Mouse (Mus musculus) megakaryocyte-erythroid progenitor cell, adult 5-6 weeks (primary cell): Measurements from ENCODE around the gene S100a2. TPM values are rescaled to one million over a fixed set of nuclear protein-coding genes. Genes with fewer than 3 reads are reported as not detected.

Experiments
- ATAC-seq: replicated peaks from 2 replicates; pipeline ENCODE4 v1.8.0; 2016; ENCODE audit warnings: mild to moderate bottlenecking, inconsistent platforms; ENCODE audit not compliant: severe bottlenecking, poor library complexity, low FRiP score, low TSS enrichment
- total RNA-seq, 2 experiments: library from RNA; stranded (forward) in 1 of 2; stranded (reverse) in 1 of 2; fragments of 200-1000, 215-1000 nt in 1 of 2; fragments of >200 nt in 1 of 2; fragmentation: Nextera tagmentation in 1 of 2; gene quantifications; 2 replicates each; pipeline ENCODE4 v1.2.3; 2014 to 2017

S100a2 gene
- total RNA-seq, 2 experiments from 2014 or later: not detected

- no peak for ATAC-seq
Measured at GRCm38 (mm10) chr3:90594466-90594865, 4.4 kb downstream of the S100a2 start.

DNA sequence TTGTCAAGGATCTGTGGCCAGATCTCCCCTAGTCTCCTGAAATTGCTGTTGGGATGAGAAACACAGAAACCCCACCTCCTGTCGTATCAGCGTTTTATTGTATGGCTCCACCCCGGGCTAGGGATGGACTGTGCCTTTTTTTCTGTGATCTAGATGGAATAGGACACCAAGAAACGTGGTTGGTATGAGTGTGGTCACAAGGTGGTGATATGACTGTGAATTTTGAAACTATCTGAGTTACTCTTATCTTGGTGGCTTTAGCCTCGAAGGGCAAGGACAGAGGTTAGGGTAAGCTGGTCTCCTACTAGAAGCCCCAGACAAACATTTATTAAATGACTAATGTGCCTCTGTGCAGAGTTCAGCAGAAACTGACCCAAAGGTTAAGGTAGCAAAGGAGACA is 5.5 kb downstream of the S100a2 start:
- no peak for ATAC-seq

- ATAC-seq: no peak
Measured at GRCm38 (mm10) chr3:90596810-90597209, 6.8 kb downstream of the S100a2 start.

- ATAC-seq: no peak
Measured at GRCm38 (mm10) chr3:90597736-90598135, 7.7 kb downstream of the S100a2 start.

GRCm38 (mm10) chr3:90598212-90598611 is 8.2 kb downstream of the S100a2 start:
- ATAC-seq: no peak

DNA sequence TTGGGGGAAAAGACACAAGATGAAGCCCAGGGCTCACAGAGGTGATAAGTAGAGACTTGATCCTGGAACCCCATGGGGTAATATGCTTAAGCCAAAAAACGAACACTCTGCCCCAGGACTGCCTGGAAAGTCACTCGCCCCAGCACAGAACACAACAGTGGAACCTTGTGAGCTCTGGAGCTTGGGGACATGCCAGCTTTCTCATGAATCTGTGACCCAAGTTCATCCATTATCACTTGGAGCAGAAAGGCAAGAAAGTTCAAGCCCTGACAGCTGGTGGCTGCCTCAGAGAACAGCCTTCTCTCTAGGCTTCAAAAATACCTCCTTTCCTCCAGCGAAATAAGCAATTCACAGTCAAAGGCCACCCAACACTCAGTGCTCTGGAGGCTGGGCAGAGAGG is 9.4 kb downstream of the S100a2 start:
- ATAC-seq: no peak

GRCm38 (mm10) chr3:90600036-90600435 is 10.0 kb downstream of the S100a2 start:
- ATAC-seq: no peak

DNA sequence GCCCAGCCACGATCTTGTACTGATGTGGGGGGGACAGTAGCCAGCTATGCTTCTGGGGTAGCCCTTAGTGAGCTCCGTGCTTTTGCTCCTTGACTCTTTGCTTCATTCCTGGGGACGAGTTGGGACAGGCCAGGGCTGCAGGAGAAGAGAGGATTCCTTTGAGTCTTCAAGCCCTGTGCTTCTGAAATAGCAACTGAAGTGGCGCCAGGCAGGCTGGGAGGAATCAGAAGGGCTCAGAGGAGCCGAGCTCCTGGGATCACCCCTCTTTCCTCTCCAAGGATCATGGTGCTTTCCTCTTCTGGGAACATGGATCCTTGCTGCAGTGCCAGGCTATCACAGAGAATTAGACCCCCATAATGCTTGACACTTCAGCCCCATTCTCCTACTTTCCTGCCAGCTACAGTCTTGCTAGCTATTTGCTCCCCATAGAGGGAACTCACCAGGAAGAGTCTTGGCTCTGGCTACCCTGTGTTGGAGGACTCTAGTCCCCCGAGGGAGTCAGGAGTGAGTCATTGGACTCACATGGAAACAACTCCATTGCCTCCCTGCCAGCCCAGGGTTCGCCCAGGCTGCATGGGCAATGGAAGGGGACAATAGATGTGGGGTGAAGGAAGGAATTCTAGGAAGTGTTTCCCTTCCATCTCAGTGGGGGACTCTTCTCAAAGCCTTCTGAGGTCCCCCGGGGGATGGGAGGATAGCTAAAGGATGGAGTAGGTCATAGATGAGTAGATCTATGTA is 10.6 kb downstream of the S100a2 start:
- no peak for ATAC-seq

DNA sequence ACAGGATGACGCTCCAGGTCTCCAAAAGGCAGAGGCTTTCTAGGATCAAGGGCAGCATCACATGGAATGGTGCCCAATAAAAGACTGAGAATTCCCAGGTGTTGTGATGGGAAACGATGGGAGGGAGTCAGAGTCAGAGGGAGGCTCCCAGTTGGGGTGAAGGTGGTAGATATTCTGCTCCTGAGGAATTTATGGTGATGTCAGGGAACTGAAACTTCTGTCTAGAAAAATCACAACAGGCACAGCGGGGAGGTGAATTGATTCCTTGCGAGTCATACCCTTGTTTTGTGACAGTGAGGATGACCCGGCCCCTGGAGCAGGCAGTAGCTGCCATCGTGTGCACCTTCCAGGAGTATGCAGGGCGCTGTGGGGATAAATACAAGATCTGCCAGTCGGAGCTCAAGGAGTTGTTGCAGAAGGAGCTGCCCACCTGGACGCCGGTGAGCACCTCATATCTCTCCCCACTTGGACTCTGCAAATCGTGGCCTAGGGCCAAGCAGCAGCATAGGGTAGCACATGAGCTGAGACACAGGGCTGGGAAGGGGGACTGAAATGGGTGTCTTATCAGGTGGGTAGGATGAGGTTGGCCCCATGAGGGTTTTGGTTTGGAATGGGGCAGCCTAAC is 11.6 kb downstream of the S100a2 start, which contains the start of gene Gm42674:
Gm42674 (plus strand) TSS at position 419 of the 625 bp plus-strand sequence.
- ATAC-seq: no peak

DNA sequence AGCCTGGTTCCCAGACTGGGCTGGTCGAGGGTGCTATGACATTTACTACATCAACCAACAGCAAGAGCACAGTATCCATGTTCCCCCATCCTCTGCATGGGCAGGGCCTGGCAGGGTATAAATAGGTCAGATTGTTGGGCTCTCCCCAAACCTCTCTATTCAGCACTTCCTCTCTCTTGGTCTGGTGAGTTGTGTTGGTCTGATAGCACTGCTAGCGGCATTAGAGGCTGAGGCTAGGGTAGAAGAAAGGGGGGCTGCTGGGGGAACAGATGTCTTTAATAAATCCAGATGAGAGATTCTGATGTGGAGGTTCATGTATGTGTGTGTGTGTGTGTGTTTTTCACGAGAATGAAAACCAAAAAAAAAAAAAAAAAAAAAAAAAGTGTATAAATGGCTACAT is 13.6 kb downstream of the S100a2 start, which contains the start of gene S100a4:
S100a4 (plus strand) TSS at position 149 of the 400 bp plus-strand sequence.
- ATAC-seq: peak; percentile 64

DNA sequence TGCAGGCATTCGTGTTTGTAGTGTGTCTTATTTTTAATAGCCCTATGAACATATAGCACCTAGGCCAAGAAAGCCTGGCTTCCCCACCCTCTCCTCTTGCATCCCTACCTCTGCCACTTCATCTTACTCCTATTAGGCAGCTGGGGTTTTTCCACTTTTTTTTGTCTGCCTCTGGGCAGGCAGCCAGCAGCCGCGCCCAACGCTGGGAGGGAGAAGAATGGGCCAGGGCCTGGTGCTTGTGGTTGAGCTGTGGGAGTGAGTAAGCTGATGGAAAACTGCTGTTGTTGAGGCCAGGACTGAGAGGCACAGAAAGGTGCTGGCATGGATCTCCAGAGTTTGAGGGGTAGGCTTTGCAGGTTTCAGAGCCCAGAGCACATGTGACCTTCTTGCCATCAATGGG is 14.4 kb downstream of the S100a2 start:
- ATAC-seq: peak; percentile 73

DNA sequence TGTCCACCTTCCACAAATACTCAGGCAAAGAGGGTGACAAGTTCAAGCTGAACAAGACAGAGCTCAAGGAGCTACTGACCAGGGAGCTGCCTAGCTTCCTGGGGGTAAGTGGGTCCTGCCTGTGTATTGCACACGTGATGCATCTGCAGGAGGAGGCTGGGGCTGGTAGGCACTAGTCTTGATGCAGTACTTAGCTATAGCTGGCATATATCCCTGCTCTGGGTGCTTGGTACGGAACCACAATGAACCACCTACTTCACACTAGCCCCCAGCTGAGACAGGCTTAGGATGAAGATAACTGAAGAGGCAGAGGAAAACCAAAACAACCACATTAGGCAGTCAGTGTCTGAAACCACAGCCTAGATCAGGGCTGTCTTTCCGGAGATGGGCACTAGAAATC is 15.0 kb downstream of the S100a2 start:
- 0 out of 2 replicates have a peak, but pooled peaks have one; percentile 14 for ATAC-seq

DNA sequence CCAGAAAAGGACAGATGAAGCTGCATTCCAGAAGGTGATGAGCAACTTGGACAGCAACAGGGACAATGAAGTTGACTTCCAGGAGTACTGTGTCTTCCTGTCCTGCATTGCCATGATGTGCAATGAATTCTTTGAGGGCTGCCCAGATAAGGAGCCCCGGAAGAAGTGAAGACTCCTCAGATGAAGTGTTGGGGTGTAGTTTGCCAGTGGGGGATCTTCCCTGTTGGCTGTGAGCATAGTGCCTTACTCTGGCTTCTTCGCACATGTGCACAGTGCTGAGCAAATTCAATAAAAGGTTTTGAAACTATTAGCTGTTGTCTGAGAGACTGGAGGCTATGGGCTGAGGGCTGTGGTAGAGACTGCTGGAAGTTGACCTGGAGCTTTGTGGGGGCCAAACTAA is 15.7 kb downstream of the S100a2 start:
- ATAC-seq: no peak

DNA sequence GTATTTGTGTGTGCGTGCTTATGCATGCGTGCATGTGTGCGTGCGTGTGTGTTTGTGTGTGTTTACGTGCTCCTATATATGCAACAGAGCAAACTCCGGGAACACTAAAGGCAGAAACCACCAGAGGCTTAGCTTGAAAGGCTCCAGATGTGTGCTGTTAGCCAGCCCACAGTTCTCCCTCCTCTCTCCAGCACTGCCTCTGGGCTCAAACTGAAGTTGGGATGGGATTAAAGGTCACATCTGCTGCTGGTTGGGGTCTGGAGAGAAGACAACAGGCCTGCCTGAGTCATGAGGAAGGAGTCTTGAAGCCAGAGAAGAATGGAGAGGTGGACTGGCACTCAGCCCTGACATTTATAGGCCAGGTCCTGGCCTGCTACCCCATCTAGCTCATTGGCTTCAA is 16.1 kb downstream of the S100a2 start:
- no peak for ATAC-seq

DNA sequence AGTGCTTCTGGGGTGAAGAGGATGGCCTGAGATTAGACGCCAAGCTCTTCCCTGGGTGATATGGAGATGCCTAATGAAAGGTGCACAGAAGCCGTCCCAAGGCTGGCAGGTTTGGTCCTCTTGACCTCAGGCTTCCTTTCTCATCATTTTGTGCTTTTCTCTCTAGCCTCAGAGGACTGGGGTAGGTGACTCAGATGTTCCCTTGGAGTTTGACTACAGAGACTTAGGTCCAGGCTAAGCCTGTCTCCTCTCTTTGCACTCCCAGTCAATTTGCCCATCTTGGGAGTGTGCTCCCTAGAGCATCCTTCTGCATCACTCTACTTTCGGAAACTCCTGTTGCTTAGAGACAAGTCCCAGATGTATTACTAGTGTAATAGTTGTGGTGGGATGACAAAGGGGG is 17.3 kb downstream of the S100a2 start:
- no peak for ATAC-seq

DNA sequence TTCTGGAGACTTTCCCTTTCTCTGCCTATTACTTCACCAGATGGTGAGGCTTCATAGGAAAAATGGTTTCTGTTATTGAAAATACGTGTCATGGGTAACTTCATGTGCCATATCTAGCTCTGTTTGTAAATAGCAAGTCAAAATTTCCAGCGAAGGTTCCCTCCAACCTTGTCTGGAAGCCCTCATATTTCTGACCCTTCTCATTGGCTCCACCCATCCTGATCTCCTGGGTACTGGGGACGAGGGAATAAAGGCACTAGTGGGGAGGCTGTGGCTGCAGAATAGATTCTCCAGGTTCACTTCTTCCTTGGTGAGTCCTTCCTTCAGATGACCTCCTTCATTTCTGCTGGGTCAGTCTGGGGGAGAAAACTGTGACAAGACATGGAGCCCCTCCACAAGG is 18.2 kb downstream of the S100a2 start, which contains the start of gene S100a5:
S100a5 (plus strand) TSS at position 301 of the 400 bp plus-strand sequence.
- ATAC-seq: no peak

GRCm38 (mm10) chr3:90609102-90609501 is 19.1 kb downstream of the S100a2 start:
- ATAC-seq: no peak

DNA sequence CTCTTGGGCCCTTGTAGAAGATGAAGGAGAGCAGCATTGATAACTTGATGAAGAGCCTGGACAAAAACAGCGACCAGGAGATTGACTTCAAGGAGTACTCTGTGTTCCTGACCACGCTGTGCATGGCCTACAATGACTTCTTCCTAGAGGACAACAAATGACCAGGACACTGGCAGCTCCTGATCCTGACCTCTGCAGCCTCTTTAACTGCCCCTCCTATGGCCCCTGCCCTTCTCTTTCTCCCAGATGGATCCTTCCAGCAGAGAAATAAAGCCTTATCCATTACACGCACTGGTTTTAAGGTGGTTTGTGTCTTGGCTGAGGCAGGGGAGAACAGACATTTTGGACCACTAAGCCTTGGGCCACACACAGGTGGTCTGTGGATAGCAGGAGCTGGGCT is 21.4 kb downstream of the S100a2 start:
- no peak for ATAC-seq

- no peak for ATAC-seq
Measured at GRCm38 (mm10) chr3:90612061-90612460, 22.0 kb downstream of the S100a2 start.

DNA sequence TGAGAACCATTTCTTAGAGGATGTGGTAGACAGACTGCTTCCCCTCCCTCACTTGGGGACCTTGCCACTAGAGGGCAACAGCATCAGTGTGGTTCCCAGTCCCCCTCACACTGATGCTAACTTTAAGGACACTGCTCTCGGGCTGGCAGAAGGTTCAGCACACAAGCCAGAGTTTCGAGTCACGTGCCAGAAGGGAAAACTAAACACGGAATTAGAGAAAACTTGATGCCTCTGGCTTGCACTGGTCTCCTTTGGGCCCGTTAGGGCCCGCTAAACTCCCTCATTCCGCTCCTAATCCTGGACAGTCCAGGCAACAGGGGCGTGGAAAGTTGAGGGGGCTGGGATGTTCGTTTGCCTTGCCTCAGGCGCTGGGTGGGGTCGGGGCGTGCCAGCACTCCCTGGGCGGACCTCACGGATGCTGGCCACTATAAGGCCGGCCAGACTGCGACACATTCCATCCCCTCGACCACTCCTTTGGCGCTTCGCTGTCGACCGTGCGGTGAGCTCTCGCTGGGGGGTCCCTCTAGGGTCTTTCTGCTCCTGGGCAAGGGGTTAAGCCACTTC is 22.8 kb downstream of the S100a2 start, which contains the start of gene S100a6:
S100a6 (plus strand) TSS at position 155 of the 564 bp plus-strand sequence.
- peak; percentile 67 for ATAC-seq
